Mouse (Mus musculus) cerebellum, adult 11-12 months (tissue): ENCODE measurements around the gene Abhd8.
"Not testable (repeated sequence)": the region's sequence is repeated elsewhere in the genome, so short reads cannot be mapped to it uniquely, and the experiment has no call there.

Source experiments
- DNase-seq: peaks from one replicate; pipeline ENCODE4 v3.0.0; 2022

Gene Abhd8

GRCm38 (mm10) chr8:71457659-71458270 is 5.7 kb downstream of the Abhd8 start:
- DNase-seq, result peak; percentile 30

- peak; percentile 45 for DNase-seq
Observed at GRCm38 (mm10) chr8:71456906-71457305, 6.5 kb downstream of the Abhd8 start.

- no peak for DNase-seq
Observed at GRCm38 (mm10) chr8:71454668-71455067, 8.8 kb downstream of the Abhd8 start.

GRCm38 (mm10) chr8:71452669-71453068 is 10.8 kb downstream of the Abhd8 start:
- DNase-seq, result no peak

GRCm38 (mm10) chr8:71451777-71452176 is 11.7 kb downstream of the Abhd8 start:
- DNase-seq, result no peak

GRCm38 (mm10) chr8:71451337-71451736 is 12.1 kb downstream of the Abhd8 start:
- DNase-seq, result no peak

GRCm38 (mm10) chr8:71445096-71445495 is 18.4 kb downstream of the Abhd8 start:
- DNase-seq, result no peak

GRCm38 (mm10) chr8:71441404-71441803 is 22.1 kb downstream of the Abhd8 start:
- DNase-seq, result no peak

GRCm38 (mm10) chr8:71437041-71437440 is 26.4 kb downstream of the Abhd8 start:
- DNase-seq, result no peak

- not testable (repeated sequence) for DNase-seq
Observed at GRCm38 (mm10) chr8:71432935-71433334, 30.5 kb downstream of the Abhd8 start.

GRCm38 (mm10) chr8:71422121-71422520 is 41.3 kb downstream of the Abhd8 start:
- DNase-seq, result no peak

- no peak for DNase-seq
Observed at GRCm38 (mm10) chr8:71411535-71412273, 51.8 kb downstream of the Abhd8 start.

- no peak for DNase-seq
Observed at GRCm38 (mm10) chr8:71408231-71408630, 55.2 kb downstream of the Abhd8 start.

- no peak for DNase-seq
Observed at GRCm38 (mm10) chr8:71407441-71407840, 56.0 kb downstream of the Abhd8 start.
